Mouse (Mus musculus): ENCODE results near the gene Abraxas1. TPM values are rescaled to one million over a fixed set of nuclear protein-coding genes. Genes with fewer than 3 reads are reported as not detected.

Abraxas1 gene
- polyA plus RNA-seq, 1 experiment: 4.9 TPM

DNA sequence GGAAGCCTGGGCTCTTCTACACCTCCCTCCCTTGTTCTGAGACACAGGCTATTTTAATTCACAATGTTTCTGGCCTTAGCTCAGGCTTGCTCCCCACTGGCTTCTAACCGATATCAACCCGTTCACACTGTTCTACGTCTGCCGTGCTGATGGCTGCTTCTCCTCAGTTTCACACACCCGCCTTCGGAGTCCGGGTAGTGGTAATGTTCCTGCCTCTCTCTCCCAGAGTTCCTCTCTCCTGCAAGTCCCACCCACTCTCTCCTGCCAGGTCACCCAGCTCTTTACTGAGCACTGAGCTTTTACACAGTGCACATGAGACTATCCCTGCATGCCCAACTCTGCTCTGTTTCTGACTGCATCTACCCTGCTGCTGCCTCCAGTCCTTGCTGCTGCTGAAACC lies 54.7 kb downstream of the Abraxas1 start:
- no peak for DNase-seq
- WGBS: 96% methylated on average over 7 of the region's 7 CpGs

DNA sequence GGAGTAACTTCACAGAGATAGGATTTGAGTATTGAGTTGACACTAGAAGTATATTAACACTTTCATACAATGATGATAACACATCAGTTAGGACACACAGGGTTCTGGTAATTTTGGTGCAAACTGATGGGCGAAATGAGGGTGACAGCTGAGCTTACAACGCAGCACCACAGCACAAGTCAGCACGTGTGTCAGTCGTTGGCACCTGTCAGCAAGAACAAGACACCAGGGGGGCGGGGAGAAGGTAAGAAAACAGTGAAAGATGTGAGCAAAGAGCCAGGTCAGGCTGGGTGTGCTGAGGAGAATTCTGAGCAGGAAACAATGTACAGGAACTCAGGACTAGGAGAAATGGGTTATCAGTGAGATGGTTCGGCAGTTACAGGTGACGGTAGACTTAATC lies 59.0 kb downstream of the Abraxas1 start:
- Histone ChIP-seq H3K4me3 (ENCODE audit: insufficient read depth, low read depth, low read length) (no peak overlapping the region), H3K4me1 (ENCODE audit: control insufficient read depth, insufficient read depth, low read length) (no peaks in the 10 kb centered on the region), H3K27me3 (replicated peaks; ENCODE audit: control insufficient read depth, insufficient read depth, low read length) (no peaks in the 10 kb centered on the region), H3K36me3 (ENCODE audit: control insufficient read depth, insufficient read depth, low read length) (no peaks in the 10 kb centered on the region; the same call in 1 of the 2 replicates), H3K27ac (ENCODE audit: insufficient read depth, low read depth, low read length) (no peak overlapping the region)
- DNase-seq: no peak
- WGBS: 89% methylated on average over 7 of the region's 7 CpGs
- TF ChIP-seq CTCF (conservative IDR thresholded peaks at IDR 0.05; ENCODE audit: insufficient read depth, insufficient read length, low read depth, low read length): no peak
- TF ChIP-seq POLR2A (IDR thresholded peaks at IDR 0.05; ENCODE audit: low read depth, low read length): no peak

More for the DNA sequence above, 54.7 kb downstream of the Abraxas1 start:
- Histone ChIP-seq H3K27me3 (replicated peaks; ENCODE audit: control insufficient read depth, insufficient read depth, low read length) (no peaks in the 10 kb centered on the region), H3K27ac (ENCODE audit: insufficient read depth, low read depth, low read length) (no peak overlapping the region), H3K4me1 (ENCODE audit: control insufficient read depth, insufficient read depth, low read length) (no peaks in the 10 kb centered on the region), H3K4me3 (ENCODE audit: insufficient read depth, low read depth, low read length) (no peak overlapping the region), H3K36me3 (ENCODE audit: control insufficient read depth, insufficient read depth, low read length) (no peaks in the 10 kb centered on the region; the same call in 1 of the 2 replicates)
- TF ChIP-seq POLR2A (IDR thresholded peaks at IDR 0.05; ENCODE audit: low read depth, low read length) (no peak), CTCF (conservative IDR thresholded peaks at IDR 0.05; ENCODE audit: insufficient read depth, insufficient read length, low read depth, low read length) (no peak)

DNA sequence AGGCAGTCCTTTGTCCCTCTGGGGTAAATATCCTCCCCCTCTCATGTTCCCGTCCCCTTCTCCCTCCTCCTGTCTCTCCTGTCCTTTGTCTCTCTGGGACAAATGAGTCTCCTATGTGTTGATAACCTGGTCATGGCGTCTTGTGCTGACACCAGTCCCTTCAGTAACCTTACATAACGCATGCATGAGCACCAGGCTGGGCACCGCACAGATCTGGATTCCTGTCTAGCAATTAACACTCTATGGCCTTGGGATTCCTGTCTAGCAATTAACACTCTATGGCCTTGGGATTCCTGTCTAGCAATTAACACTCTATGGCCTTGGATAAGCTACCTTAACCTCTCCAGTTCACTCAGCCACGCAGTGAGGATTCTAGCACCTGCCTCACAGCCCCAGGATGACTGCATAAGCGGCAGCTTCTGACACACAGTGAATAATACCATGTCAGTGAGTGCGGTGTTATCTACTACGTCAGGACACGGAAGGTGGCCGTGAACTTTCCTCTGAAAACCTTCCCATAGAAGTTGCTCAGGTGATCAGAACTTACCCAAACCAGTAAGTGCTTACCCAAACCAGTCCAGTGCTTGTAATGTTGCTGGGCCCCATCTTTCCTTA lies 60.6 kb downstream of the Abraxas1 start:
- Histone ChIP-seq H3K36me3 (ENCODE audit: control insufficient read depth, insufficient read depth, low read length) (no peaks in the 10 kb centered on the region; the same call in 1 of the 2 replicates), H3K27me3 (replicated peaks; ENCODE audit: control insufficient read depth, insufficient read depth, low read length) (no peaks in the 10 kb centered on the region), H3K4me3 (ENCODE audit: insufficient read depth, low read depth, low read length) (no peak overlapping the region), H3K27ac (ENCODE audit: insufficient read depth, low read depth, low read length) (no peak overlapping the region), H3K4me1 (ENCODE audit: control insufficient read depth, insufficient read depth, low read length) (no peaks in the 10 kb centered on the region)
- DNase-seq: no peak
- TF ChIP-seq CTCF (conservative IDR thresholded peaks at IDR 0.05; ENCODE audit: insufficient read depth, insufficient read length, low read depth, low read length) (no peak), POLR2A (IDR thresholded peaks at IDR 0.05; ENCODE audit: low read depth, low read length) (no peak)
- 71% methylated on average over 10 of the region's 10 CpGs for WGBS

DNA sequence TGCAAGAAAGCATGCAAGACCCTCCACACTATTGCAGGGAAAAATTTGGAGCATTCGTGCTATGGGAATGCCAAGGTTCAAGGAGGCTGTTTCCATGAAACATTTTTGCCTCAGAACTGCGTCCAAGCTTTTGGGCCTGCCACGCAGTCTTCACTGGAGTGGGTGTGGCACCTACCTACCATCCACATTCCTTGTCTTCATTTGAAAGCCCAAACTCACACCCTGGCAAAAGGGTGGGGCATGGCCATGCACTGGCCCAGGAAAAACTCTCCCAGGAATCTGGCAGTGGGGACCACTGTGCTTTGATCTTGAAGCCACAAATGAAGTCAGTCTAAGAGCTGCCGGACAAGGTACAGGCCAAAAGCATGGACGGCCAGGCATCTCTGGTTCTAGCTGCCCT lies 62.6 kb downstream of the Abraxas1 start:
- Histone ChIP-seq H3K27ac (ENCODE audit: insufficient read depth, low read depth, low read length) (no peak overlapping the region), H3K36me3 (ENCODE audit: control insufficient read depth, insufficient read depth, low read length) (no peaks in the 10 kb centered on the region; the same call in 1 of the 2 replicates), H3K27me3 (replicated peaks; ENCODE audit: control insufficient read depth, insufficient read depth, low read length) (no peaks in the 10 kb centered on the region), H3K4me3 (ENCODE audit: insufficient read depth, low read depth, low read length) (no peak overlapping the region), H3K4me1 (ENCODE audit: control insufficient read depth, insufficient read depth, low read length) (no peaks in the 10 kb centered on the region)
- 95% methylated on average over 5 of the region's 5 CpGs for WGBS
- DNase-seq: no peak
- TF ChIP-seq POLR2A (IDR thresholded peaks at IDR 0.05; ENCODE audit: low read depth, low read length) (no peak), CTCF (conservative IDR thresholded peaks at IDR 0.05; ENCODE audit: insufficient read depth, insufficient read length, low read depth, low read length) (no peak)

Other genes with a start within 250 kb of the Abraxas1 start
- 44.5 and 60.0 TPM in 2 replicates for gene Plac8, start 248.7 kb downstream of the Abraxas1 start, polyA plus RNA-seq (2012; rRNA removed)
- 100 and 111 TPM in 2 replicates for gene Coq2, start 145.8 kb downstream of the Abraxas1 start, polyA plus RNA-seq (2012; rRNA removed)
- 0.43 and 1.1 TPM in 2 replicates for gene Hpse, start 101.2 kb downstream of the Abraxas1 start, polyA plus RNA-seq (2012; rRNA removed)
- 6.8 and 10.2 TPM in 2 replicates for gene Helq, start 22.4 kb downstream of the Abraxas1 start, polyA plus RNA-seq (2012; rRNA removed)
- gene Mrps18c, start 22.3 kb downstream of the Abraxas1 start, polyA plus RNA-seq (2012; rRNA removed): 25.4 and 57.3 TPM in 2 replicates
- 10.0 and 10.9 TPM in 2 replicates for gene Gpat3, start 24.7 kb upstream of the Abraxas1 start, polyA plus RNA-seq (2012; rRNA removed)